Mouse (Mus musculus) frontal cortex, adult 2 months (tissue): ENCODE measurements around the gene Ugt2b34. TPM values are rescaled to one million over a fixed set of nuclear protein-coding genes. Genes with fewer than 3 reads are reported as not detected.

Experiments
- polyA plus RNA-seq: library from polyadenylated mRNA; depleted of rRNA; stranded (reverse); fragments of >200 nt; gene quantifications from 2 replicates; pipeline ENCODE4 v1.2.3, GENCODE M21; 2012; rRNA removed

Ugt2b34 gene
- polyA plus RNA-seq, 1 experiment, result not detected

Other genes starting within 250 kb of the Ugt2b34 start
- gene Tmprss11b, start 230.6 kb downstream of the Ugt2b34 start, polyA plus RNA-seq, result not detected in 2 replicates
- not detected in 2 replicates for gene Tmprss11e, start 161.1 kb downstream of the Ugt2b34 start, polyA plus RNA-seq
- gene Ythdc1, start 102.7 kb downstream of the Ugt2b34 start, polyA plus RNA-seq, result 62.7 and 71.0 TPM in 2 replicates
- not detected in 2 replicates for gene Ugt2b1, start 19.6 kb upstream of the Ugt2b34 start, polyA plus RNA-seq
- not detected in 2 replicates for gene Ugt2b35, start 93.9 kb upstream of the Ugt2b34 start, polyA plus RNA-seq
- gene Ugt2b36, start 185.6 kb upstream of the Ugt2b34 start, polyA plus RNA-seq, result not detected in 2 replicates
- not detected in 2 replicates for gene Ugt2b5, start 233.4 kb upstream of the Ugt2b34 start, polyA plus RNA-seq